Mouse (Mus musculus) G1E (cell line): Measurements from ENCODE around the gene Nrde2.

Source experiments
- CTCF ChIP-seq: IDR thresholded peaks from 2 replicates; pipeline ENCODE4 v1.5.1; 2012; ENCODE audit warnings: low read depth, low read length, inconsistent platforms, mixed read lengths
- GATA1 ChIP-seq: IDR thresholded peaks from 2 replicates; pipeline ENCODE4 v1.6.1; 2012; ENCODE audit warnings: borderline replicate concordance, low read length, inconsistent platforms, mixed read lengths

DNA sequence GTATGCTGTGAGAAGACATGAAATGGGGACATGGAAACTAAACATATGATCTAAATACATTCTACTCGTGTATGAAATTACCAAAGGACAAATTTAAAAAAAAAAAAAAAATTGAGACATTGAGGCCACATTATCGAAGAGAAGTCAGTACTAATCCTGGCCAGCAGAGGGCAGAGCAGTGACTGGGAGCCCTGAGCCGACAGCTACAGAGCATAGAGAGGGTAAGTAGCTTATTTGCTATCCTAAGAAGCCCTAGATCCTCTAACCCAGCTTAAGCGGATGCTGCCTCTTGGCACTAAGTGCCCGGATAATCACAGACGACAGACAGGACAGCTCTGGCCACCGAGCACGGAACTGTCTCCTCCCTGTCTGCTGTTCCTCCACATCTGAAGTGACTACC lies 27.8 kb downstream of the Nrde2 start:
- peak; percentile 63; the same call in 1 of the 2 replicates for TF ChIP-seq CTCF
- TF ChIP-seq GATA1: no peak
